Mouse (Mus musculus) spleen, adult 2 months (tissue): ENCODE measurements at regions not wholly inside any gene's neighbourhood (a gene's known extent, or its start where the extent isn't known, plus 50 kb on each side); places are given as distances from the start of the nearest gene placed in this dataset.
A peak's percentile ranks its signal among the peaks of the same experiment; 100 is the strongest.

Experiments
- DNase-seq, 2 experiments: peaks; one replicate each; pipeline versions ENCODE4 v3.0.0 to v3.0.0-alpha.2; 2012 to 2021; ENCODE audit warnings: low spot score in 2 of 2, low read depth in 1 of 2
- H3K27ac ChIP-seq: fragments of 200-500 bp; 2 replicates; pipeline ENCODE4 v1.5.1; 2012; ENCODE audit warnings: low read length, inconsistent platforms; ENCODE audit not compliant: insufficient read depth
- H3K27me3 ChIP-seq: fragments of 200-500 bp; 2 replicates; pipeline ENCODE4 v1.6.1; 2012; ENCODE audit warnings: mild to moderate bottlenecking, moderate library complexity, low read length, inconsistent platforms; ENCODE audit not compliant: control insufficient read depth, insufficient read depth
- H3K36me3 ChIP-seq: fragments of 200-500 bp; 2 replicates; pipeline ENCODE4 v1.6.1; 2012; ENCODE audit warnings: mild to moderate bottlenecking, low read length, inconsistent platforms; ENCODE audit not compliant: control insufficient read depth, insufficient read depth
- H3K4me1 ChIP-seq: fragments of 200-500 bp; 2 replicates; pipeline ENCODE4 v1.6.1; 2011; ENCODE audit warnings: inconsistent platforms; ENCODE audit not compliant: control insufficient read depth, insufficient read depth, insufficient read length
- H3K4me3 ChIP-seq: fragments of 200-500 bp; 2 replicates; pipeline ENCODE4 v1.5.1; 2011; ENCODE audit warnings: mild to moderate bottlenecking, inconsistent platforms; ENCODE audit not compliant: insufficient read depth, insufficient read length; ENCODE audit errors: extremely low read depth
- CTCF ChIP-seq: fragments of 200-500 bp; IDR thresholded peaks from 2 replicates; pipeline ENCODE4 v1.5.1; 2011; ENCODE audit warnings: mild to moderate bottlenecking, inconsistent platforms; ENCODE audit not compliant: insufficient read depth, insufficient read length, insufficient replicate concordance; ENCODE audit errors: extremely low read depth
- POLR2A ChIP-seq: fragments of 200-500 bp; IDR thresholded peaks from 2 replicates; pipeline ENCODE4 v1.6.1; 2011; ENCODE audit warnings: low read depth, low read length, inconsistent platforms
- WGBS: fragments of 180-500 bp; shearing (Covaris S2); methylation state at CpG from one replicate; pipeline ENCODE4 v1.1.7; 2018; 5-methylcytosine and 5-hydroxymethylcytosine counted together

- no peaks in the 10 kb centered on the region for H3K4me1 ChIP-seq
- DNase-seq, result no peak
- no peaks in the 10 kb centered on the region for H3K27me3 ChIP-seq
- no peak overlapping the region for H3K4me3 ChIP-seq
- no peak for TF ChIP-seq POLR2A
- TF ChIP-seq CTCF, result no peak
- H3K27ac ChIP-seq, result no peak overlapping the region
- H3K36me3 ChIP-seq, result no peaks in the 10 kb centered on the region
Measured at GRCm38 (mm10) chr14:72303856-72304255, 187.8 kb downstream of the Gm9195 start.

- H3K36me3 ChIP-seq, result no peaks in the 10 kb centered on the region
- no peaks in the 10 kb centered on the region for H3K4me1 ChIP-seq
- no peaks in the 10 kb centered on the region for H3K27me3 ChIP-seq
- TF ChIP-seq CTCF (no peak), POLR2A (no peak)
- DNase-seq, result peak; percentile 9 to 16
- H3K27ac ChIP-seq, result no peak overlapping the region
- H3K4me3 ChIP-seq, result no peak overlapping the region
- 53% methylated on average over 1 of the region's 1 CpGs for WGBS
Measured at GRCm38 (mm10) chr14:72300026-72300425, 191.6 kb downstream of the Gm9195 start.

DNA sequence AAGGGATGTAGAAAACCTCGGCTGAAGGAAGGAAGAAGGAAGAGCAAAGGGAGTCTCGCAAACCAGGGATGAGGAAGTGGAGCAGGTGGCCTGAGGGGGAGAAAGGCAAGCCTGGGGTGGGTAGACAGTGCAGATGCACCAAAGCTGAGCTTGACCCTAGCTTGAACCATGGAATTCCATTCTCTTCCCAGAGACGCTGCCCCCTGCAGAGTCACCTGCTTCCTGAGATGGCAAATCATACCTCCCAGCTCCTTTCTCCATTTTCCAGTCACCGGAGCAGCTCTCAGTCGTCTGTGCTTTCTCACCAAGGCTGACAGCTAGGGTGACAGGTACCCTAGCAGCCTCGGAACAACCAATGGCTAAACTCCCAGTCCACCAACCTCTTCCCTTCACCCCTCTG is 197.0 kb downstream of the Gm9195 start:
- H3K36me3 ChIP-seq, result no peaks in the 10 kb centered on the region
- no peak overlapping the region for H3K27ac ChIP-seq
- WGBS, result 20% methylated on average over 6 of the region's 6 CpGs
- no peak overlapping the region for H3K4me3 ChIP-seq
- DNase-seq, result no peak
- H3K4me1 ChIP-seq, result no peaks in the 10 kb centered on the region
- TF ChIP-seq POLR2A (no peak), CTCF (no peak)
- no peaks in the 10 kb centered on the region for H3K27me3 ChIP-seq

DNA sequence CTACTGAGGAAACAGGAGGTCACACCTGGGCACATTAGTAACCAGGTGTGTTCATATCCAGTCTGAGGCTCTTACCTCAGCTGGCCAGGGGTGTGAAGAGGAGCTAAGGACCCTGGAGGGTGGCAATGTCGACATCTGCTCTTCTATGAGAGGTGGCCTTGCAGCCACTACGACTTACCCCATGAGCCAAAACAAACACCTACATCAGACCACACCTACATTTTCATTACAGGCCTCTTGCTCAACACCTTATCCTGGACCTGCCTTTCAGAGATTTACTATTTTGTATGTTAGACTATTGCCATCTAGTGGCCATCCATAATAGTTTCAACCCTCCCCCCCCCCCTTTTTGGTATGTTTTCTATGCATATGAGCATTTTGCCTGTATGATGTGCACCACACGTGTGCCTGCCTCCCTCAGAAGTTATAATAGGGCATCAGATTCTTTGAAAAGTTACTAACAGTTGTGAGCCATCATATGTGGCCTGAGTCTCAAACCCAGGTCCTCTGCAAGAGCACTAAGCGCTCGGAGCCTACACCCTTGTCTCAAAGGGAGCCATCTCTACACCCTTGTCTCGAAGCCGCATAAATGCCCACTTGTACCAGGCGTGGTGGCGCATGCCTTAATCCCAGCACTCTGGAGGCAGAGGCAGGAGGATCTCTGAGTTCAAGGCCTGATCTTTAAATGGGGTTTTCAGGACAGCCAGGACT is 197.8 kb downstream of the Gm9195 start:
- no peak overlapping the region for H3K27ac ChIP-seq
- no peak overlapping the region for H3K4me3 ChIP-seq
- H3K27me3 ChIP-seq, result no peaks in the 10 kb centered on the region
- TF ChIP-seq CTCF (no peak), POLR2A (no peak)
- H3K36me3 ChIP-seq, result no peaks in the 10 kb centered on the region
- no peak for DNase-seq
- 67% methylated on average over 9 of the region's 9 CpGs for WGBS
- no peaks in the 10 kb centered on the region for H3K4me1 ChIP-seq

GRCm38 (mm10) chr14:72292656-72293299 is 198.9 kb downstream of the Gm9195 start:
- Histone ChIP-seq H3K4me1 (no peaks in the 10 kb centered on the region), H3K27ac (no peak overlapping the region), H3K4me3 (no peak overlapping the region), H3K36me3 (no peaks in the 10 kb centered on the region), H3K27me3 (no peaks in the 10 kb centered on the region)
- DNase-seq, result no peak
- WGBS, result 91% methylated on average over 7 of the region's 7 CpGs
- TF ChIP-seq POLR2A (no peak), CTCF (no peak)

DNA sequence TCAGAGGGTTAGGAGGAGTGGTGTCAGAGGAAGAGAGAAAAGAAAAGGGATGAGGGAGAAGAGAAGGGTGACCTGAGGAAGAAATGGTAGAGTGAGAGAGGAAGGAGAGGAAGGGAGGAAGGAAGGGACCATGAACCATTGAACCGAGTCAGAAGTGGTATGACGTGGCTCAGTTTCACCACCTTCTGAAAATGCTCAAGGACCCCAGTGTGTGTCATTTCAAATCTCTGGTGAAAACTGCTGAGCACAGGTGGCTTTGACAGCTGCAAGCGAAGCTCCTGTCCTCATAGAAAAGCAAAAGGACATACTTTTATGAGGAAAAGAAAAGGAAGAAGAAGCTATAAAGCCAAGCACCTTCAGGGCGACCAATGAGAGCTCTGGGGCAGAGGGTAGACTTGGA is 214.3 kb downstream of the Gm9195 start:
- Histone ChIP-seq H3K4me3 (no peak overlapping the region), H3K36me3 (no peaks in the 10 kb centered on the region), H3K27ac (no peak overlapping the region), H3K4me1 (no peaks in the 10 kb centered on the region), H3K27me3 (no peaks in the 10 kb centered on the region)
- no peak for TF ChIP-seq POLR2A
- no peak for TF ChIP-seq CTCF
- 64% methylated on average over 4 of the region's 4 CpGs for WGBS
- no peak for DNase-seq

- no peak for DNase-seq
- 47% methylated on average over 2 of the region's 2 CpGs for WGBS
- H3K4me3 ChIP-seq, result no peak overlapping the region
- H3K27ac ChIP-seq, result no peak overlapping the region
- no peaks in the 10 kb centered on the region for H3K4me1 ChIP-seq
- H3K36me3 ChIP-seq, result no peaks in the 10 kb centered on the region
- TF ChIP-seq POLR2A, result no peak
- TF ChIP-seq CTCF, result no peak
- no peaks in the 10 kb centered on the region for H3K27me3 ChIP-seq
Measured at GRCm38 (mm10) chr14:72259255-72259654, 232.4 kb downstream of the Gm9195 start.
